In the genomic region with DNA sequence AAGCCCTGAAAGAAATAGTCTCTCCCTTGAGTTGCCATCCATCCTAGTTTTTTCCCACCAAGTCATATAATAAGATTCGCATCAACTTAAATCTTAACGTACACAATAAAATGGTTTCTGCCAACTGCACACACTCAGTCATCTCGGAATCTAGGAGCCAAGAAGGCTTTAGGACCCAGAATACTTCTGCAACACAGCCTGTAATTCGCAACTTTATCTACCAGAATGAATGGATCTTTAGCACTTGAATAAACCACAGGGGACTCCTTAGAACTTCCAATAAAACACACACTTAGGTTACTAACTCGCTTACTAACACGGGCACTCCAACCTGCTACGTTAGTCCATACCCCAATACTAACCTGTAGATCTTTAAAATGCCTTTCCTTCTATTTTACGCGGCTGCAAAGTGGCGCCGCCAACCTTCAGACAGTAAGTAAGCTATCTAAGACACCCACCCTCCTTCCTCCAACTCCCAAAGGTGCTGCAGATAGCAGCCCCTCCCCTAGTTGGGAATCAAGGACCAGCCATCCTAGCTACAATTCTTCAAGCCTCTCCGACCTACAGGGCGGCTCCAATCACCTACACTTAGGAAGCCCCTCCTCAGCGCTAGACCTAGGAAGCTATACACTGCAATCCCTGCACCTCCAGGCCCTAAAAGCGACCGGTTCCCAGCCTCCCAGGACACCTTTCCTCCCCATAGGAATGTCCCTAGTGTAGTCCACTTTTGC, we compare ENCODE assay signal across 7 mouse cellular contexts. TPM values are rescaled to one million over a fixed set of nuclear protein-coding genes. Genes with fewer than 3 reads are reported as not detected.
DNase-seq lines count a peak whose midpoint lies in the region; ATAC-seq and TF ChIP-seq lines count a peak whose summit lies in the region.

No protein-coding gene starts in this region.

- H3K27me3 ChIP-seq in forebrain, embryonic 13.5 days, result no peaks in the 10 kb centered on the region
- H3K27me3 ChIP-seq in kidney, embryonic 15.5 days, result no peaks in the 10 kb centered on the region
- H3K27me3 ChIP-seq in midbrain, embryonic 11.5 days (ENCODE audit: control insufficient read depth, insufficient read depth, low read length), result no peaks in the 10 kb centered on the region

- H3K27ac ChIP-seq in forebrain, embryonic 13.5 days, result peak overlapping the region; percentile 91
- peak overlapping the region; percentile 93 for H3K27ac ChIP-seq in kidney, embryonic 15.5 days
- peak overlapping the region; percentile 76 for H3K27ac ChIP-seq in midbrain, embryonic 11.5 days (ENCODE audit: low read depth, low read length)

- ATAC-seq in forebrain, embryonic 13.5 days, result peak; percentile 60
- ATAC-seq in kidney, embryonic 15.5 days (replicated peaks; ENCODE audit: low FRiP score), result peak; percentile 82
- ATAC-seq in midbrain, embryonic 11.5 days (ENCODE audit: low FRiP score), result peak; percentile 76

- TF ChIP-seq POLR2A in brain, embryonic 14.5 days (IDR thresholded peaks at IDR 0.05; ENCODE audit: borderline replicate concordance, extremely low read depth, insufficient read depth, insufficient read length, poor library complexity, severe bottlenecking), result no peak

- no peaks in the 10 kb centered on the region for H3K36me3 ChIP-seq in forebrain, embryonic 13.5 days (ENCODE audit: poor library complexity, severe bottlenecking)
- H3K36me3 ChIP-seq in kidney, embryonic 15.5 days, result peaks cover 16% of the 10 kb centered on the region; the same call in 1 of the 2 replicates
- no peaks in the 10 kb centered on the region for H3K36me3 ChIP-seq in midbrain, embryonic 11.5 days (ENCODE audit: control insufficient read depth, insufficient read depth, low read length)

- under 1% methylated on average over 16 of the region's 16 CpGs for WGBS in forebrain, embryonic 13.5 days
- under 1% methylated on average over 16 of the region's 16 CpGs for WGBS in kidney, embryonic 15.5 days
- WGBS in midbrain, embryonic 11.5 days, result 1% methylated on average over 16 of the region's 16 CpGs

- peak overlapping the region; percentile 68 for H3K4me2 ChIP-seq in forebrain, embryonic 13.5 days
- peak overlapping the region; percentile 67 for H3K4me2 ChIP-seq in kidney, embryonic 15.5 days
- H3K4me2 ChIP-seq in midbrain, embryonic 11.5 days, result peak overlapping the region; percentile 74

- no peak for TF ChIP-seq CTCF in brain, embryonic 14.5 days (IDR thresholded peaks at IDR 0.05; ENCODE audit: borderline replicate concordance, extremely low read depth, insufficient read depth, insufficient read length)

- H3K4me1 ChIP-seq in forebrain, embryonic 13.5 days, result peaks cover 20% of the 10 kb centered on the region
- peaks cover 14% of the 10 kb centered on the region for H3K4me1 ChIP-seq in kidney, embryonic 15.5 days
- H3K4me1 ChIP-seq in midbrain, embryonic 11.5 days (ENCODE audit: control insufficient read depth, insufficient read depth, low read length), result peaks cover 4% of the 10 kb centered on the region; the same call in 1 of the 2 replicates

- peak overlapping the region; percentile 95 for H3K9ac ChIP-seq in forebrain, embryonic 13.5 days
- H3K9ac ChIP-seq in kidney, embryonic 15.5 days, result peak overlapping the region; percentile 97
- peak overlapping the region; percentile 98 for H3K9ac ChIP-seq in midbrain, embryonic 11.5 days (ENCODE audit: low read length)

- no peaks in the 10 kb centered on the region for H3K9me3 ChIP-seq in forebrain, embryonic 13.5 days (replicated peaks)
- no peaks in the 10 kb centered on the region for H3K9me3 ChIP-seq in kidney, embryonic 15.5 days (replicated peaks)
- H3K9me3 ChIP-seq in midbrain, embryonic 11.5 days (ENCODE audit: control insufficient read depth, low read length), result no peaks in the 10 kb centered on the region

- DNase-seq in right cerebral cortex, adult 2 months (ENCODE audit: low spot score in 2 of 2), result peak; percentile 35 to 47
- DNase-seq in right cerebral cortex, adult 18-20 months, result no peak
- DNase-seq in brain, embryonic 14.5 days (ENCODE audit: low read depth), result peak; percentile 62
- DNase-seq in midbrain, embryonic 11.5 days (ENCODE audit: low spot score, missing footprints), result peak; percentile 95
- peak; percentile 29 for DNase-seq in thymus, postnatal 4 days

- H3K4me3 ChIP-seq in forebrain, embryonic 13.5 days, result peak overlapping the region; percentile 97
- peak overlapping the region; percentile 93 for H3K4me3 ChIP-seq in kidney, embryonic 15.5 days (replicated peaks)
- peak overlapping the region; percentile 97 for H3K4me3 ChIP-seq in midbrain, embryonic 11.5 days (ENCODE audit: low read depth, low read length)

RNA-seq across cellular contexts. Expression of a gene that starts 1.0 kb away (rescaled TPM):
- polyA plus RNA-seq in brain, embryonic 14.5 days (2012; rRNA removed), result 78.8 and 96.1 TPM in 2 replicates
- 42.6 and 44.9 TPM in 2 replicates for polyA plus RNA-seq in forebrain, embryonic 13.5 days (2015; fragmentation: Nextera tagmentation; extraction: Ambion mirVana)
- polyA plus RNA-seq in kidney, embryonic 15.5 days (2015; fragmentation: Nextera tagmentation; extraction: Ambion mirVana), result 69.6 and 71.2 TPM in 2 replicates
- 45.7 and 48.9 TPM in 2 replicates for polyA plus RNA-seq in midbrain, embryonic 11.5 days (2014; fragmentation: Nextera tagmentation; extraction: Ambion mirVana)

RNA-seq across cellular contexts. Expression of a gene that starts 1.0 kb away (rescaled TPM):
- 25.9 and 36.7 TPM in 2 replicates for polyA plus RNA-seq in brain, embryonic 14.5 days (2012; rRNA removed)
- polyA plus RNA-seq in forebrain, embryonic 13.5 days (2015; fragmentation: Nextera tagmentation; extraction: Ambion mirVana), result 30.0 and 39.0 TPM in 2 replicates
- polyA plus RNA-seq in kidney, embryonic 15.5 days (2015; fragmentation: Nextera tagmentation; extraction: Ambion mirVana), result 30.5 and 32.8 TPM in 2 replicates
- polyA plus RNA-seq in midbrain, embryonic 11.5 days (2014; fragmentation: Nextera tagmentation; extraction: Ambion mirVana), result 47.7 and 48.3 TPM in 2 replicates

RNA-seq across cellular contexts. Expression of a gene that starts 16.1 kb away (rescaled TPM):
- 13.2 and 13.9 TPM in 2 replicates for polyA plus RNA-seq in brain, embryonic 14.5 days (2012; rRNA removed)
- polyA plus RNA-seq in forebrain, embryonic 13.5 days (2015; fragmentation: Nextera tagmentation; extraction: Ambion mirVana), result 20.7 and 21.2 TPM in 2 replicates
- polyA plus RNA-seq in kidney, embryonic 15.5 days (2015; fragmentation: Nextera tagmentation; extraction: Ambion mirVana), result 18.1 and 19.4 TPM in 2 replicates
- polyA plus RNA-seq in midbrain, embryonic 11.5 days (2014; fragmentation: Nextera tagmentation; extraction: Ambion mirVana), result 19.1 and 19.6 TPM in 2 replicates

RNA-seq across cellular contexts. Expression of a gene that starts 33.0 kb away (rescaled TPM):
- polyA plus RNA-seq in brain, embryonic 14.5 days (2012; rRNA removed), result 307 and 437 TPM in 2 replicates
- polyA plus RNA-seq in forebrain, embryonic 13.5 days (2015; fragmentation: Nextera tagmentation; extraction: Ambion mirVana), result 389 and 451 TPM in 2 replicates
- polyA plus RNA-seq in kidney, embryonic 15.5 days (2015; fragmentation: Nextera tagmentation; extraction: Ambion mirVana), result 406 and 428 TPM in 2 replicates
- 410 TPM in 2 replicates for polyA plus RNA-seq in midbrain, embryonic 11.5 days (2014; fragmentation: Nextera tagmentation; extraction: Ambion mirVana)

RNA-seq across cellular contexts. Expression of a gene that starts 33.2 kb away (rescaled TPM):
- 28.5 and 37.2 TPM in 2 replicates for polyA plus RNA-seq in brain, embryonic 14.5 days (2012; rRNA removed)
- 36.7 and 38.8 TPM in 2 replicates for polyA plus RNA-seq in forebrain, embryonic 13.5 days (2015; fragmentation: Nextera tagmentation; extraction: Ambion mirVana)
- polyA plus RNA-seq in kidney, embryonic 15.5 days (2015; fragmentation: Nextera tagmentation; extraction: Ambion mirVana), result 47.7 and 50.2 TPM in 2 replicates
- 34.1 and 37.2 TPM in 2 replicates for polyA plus RNA-seq in midbrain, embryonic 11.5 days (2014; fragmentation: Nextera tagmentation; extraction: Ambion mirVana)
